Mouse (Mus musculus) G1E (cell line): ENCODE results near the gene Rragd. TPM values are rescaled to one million over a fixed set of nuclear protein-coding genes. Genes with fewer than 3 reads are reported as not detected.

ENCODE experiments used
- ATAC-seq: 2 replicates; pipeline ENCODE4 v1.8.0; 2016; ENCODE audit warnings: mild to moderate bottlenecking; ENCODE audit not compliant: insufficient number of reproducible peaks, poor library complexity, low FRiP score, severe bottlenecking; ENCODE audit errors: extremely low read depth
- DNase-seq: peaks from one replicate; pipeline ENCODE4 v3.0.0; 2012; ENCODE audit warnings: low spot score
- H3K27me3 ChIP-seq: 2 replicates; pipeline ENCODE4 v1.6.1; 2012; ENCODE audit warnings: mild to moderate bottlenecking, low read length, inconsistent platforms; ENCODE audit not compliant: insufficient read depth
- H3K36me3 ChIP-seq: replicated peaks from 2 replicates; pipeline ENCODE3; 2012; ENCODE audit warnings: mild to moderate bottlenecking, inconsistent platforms
- H3K4me1 ChIP-seq: 2 replicates; pipeline ENCODE4 v1.6.1; 2012; ENCODE audit warnings: low read depth, low read length, inconsistent platforms, mixed read lengths; ENCODE audit not compliant: insufficient read depth
- H3K4me3 ChIP-seq: 2 replicates; pipeline ENCODE4 v1.5.1; 2012; ENCODE audit warnings: low read depth, mild to moderate bottlenecking, inconsistent platforms, low read length, moderate library complexity, mixed read lengths
- H3K9me3 ChIP-seq: replicated peaks from 2 replicates; pipeline ENCODE4 v1.6.1; 2012; ENCODE audit warnings: inconsistent platforms
- CTCF ChIP-seq: IDR thresholded peaks from 2 replicates; pipeline ENCODE4 v1.5.1; 2012; ENCODE audit warnings: low read depth, low read length, inconsistent platforms, mixed read lengths
- GATA1 ChIP-seq: IDR thresholded peaks from 2 replicates; pipeline ENCODE4 v1.6.1; 2012; ENCODE audit warnings: borderline replicate concordance, low read length, inconsistent platforms, mixed read lengths
- GATA2 ChIP-seq: IDR thresholded peaks from 2 replicates; pipeline ENCODE4 v1.6.1; 2012; ENCODE audit warnings: low read depth, low read length, inconsistent platforms, borderline replicate concordance
- POLR2AphosphoS5 ChIP-seq: IDR thresholded peaks from 2 replicates; pipeline ENCODE4 v1.6.1; 2012; ENCODE audit warnings: low read depth, low read length, inconsistent platforms; ENCODE audit not compliant: insufficient replicate concordance
- TAL1 ChIP-seq: conservative IDR thresholded peaks from 2 replicates; pipeline ENCODE4 v1.6.1; 2012; ENCODE audit warnings: low read depth, low read length, inconsistent platforms, mixed read lengths
- polyA plus RNA-seq: library from polyadenylated mRNA; stranded (reverse); fragments of >175 nt; gene quantifications from 2 replicates; pipeline ENCODE4 v1.2.3, GENCODE M21; 2012
- total RNA-seq, 2 experiments: library from RNA; stranded (forward) in 1 of 2; stranded (reverse) in 1 of 2; fragments of 200-1000 nt in 1 of 2; fragments of >200 nt in 1 of 2; fragmentation: Nextera tagmentation in 1 of 2; gene quantifications; 2 replicates each; pipeline ENCODE4 v1.2.3; 2014 to 2017

The Rragd gene
- total RNA-seq (2014; fragmentation: Nextera tagmentation) (6.9 and 9.1 TPM in 2 replicates), total RNA-seq (2017) (38.4 and 44.3 TPM in 2 replicates), polyA plus RNA-seq (0.49 and 0.61 TPM in 2 replicates)

- peaks cover 58% of the 10 kb centered on the region for H3K4me1 ChIP-seq
- H3K4me3 ChIP-seq = peak within 1 kb of the TSS; percentile 79
- H3K9me3 ChIP-seq = no peaks in the 10 kb centered on the region
- H3K36me3 ChIP-seq = no peaks in the 10 kb centered on the region
- ATAC-seq (0 out of 2 replicates have a peak, but pooled peaks have one; percentile 2), DNase-seq (peak; percentile 20)
- TF ChIP-seq POLR2AphosphoS5 (no peak), TAL1 (no peak), GATA2 (no peak), GATA1 (no peak), CTCF (no peak)
- peaks cover 35% of the 10 kb centered on the region for H3K27me3 ChIP-seq
Measured at GRCm38 (mm10) chr4:32982716-32983175, at the start of gene Rragd. Gene Rragd (plus strand): TSS chr4:32983037.

DNA sequence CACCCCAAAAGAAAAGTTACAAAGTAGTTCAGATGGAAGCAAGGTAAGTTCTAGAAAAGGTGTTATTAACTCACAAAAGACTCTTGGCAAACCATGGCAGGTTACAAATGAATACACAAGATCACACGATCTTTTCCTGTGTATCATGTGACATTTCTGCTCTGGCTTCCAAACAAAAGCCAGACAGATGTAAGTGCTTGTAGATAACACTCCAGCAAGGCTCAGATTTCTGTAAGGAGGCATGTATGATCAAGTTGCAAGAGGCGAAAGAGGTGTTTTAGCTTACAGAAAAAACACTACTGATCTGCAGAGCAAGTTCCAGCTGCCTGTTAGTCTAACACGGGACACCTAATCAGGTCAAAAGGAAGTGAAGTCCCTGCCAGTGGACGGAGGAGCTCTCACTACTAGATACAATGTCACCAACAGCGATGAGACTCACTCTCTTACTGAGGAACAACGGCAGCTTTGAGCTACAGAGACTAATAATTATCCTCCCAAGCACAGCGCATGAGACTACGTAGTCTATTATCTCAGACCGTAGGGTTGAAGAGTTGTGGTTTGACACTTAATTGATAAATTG, 46.0 kb upstream of the Rragd start:
- Histone ChIP-seq H3K4me3 (no peak overlapping the region), H3K4me1 (peaks cover 11% of the 10 kb centered on the region; the same call in 1 of the 2 replicates), H3K9me3 (no peaks in the 10 kb centered on the region), H3K36me3 (no peaks in the 10 kb centered on the region), H3K27me3 (peaks cover 9% of the 10 kb centered on the region)
- TF ChIP-seq GATA2 (no peak), CTCF (no peak), POLR2AphosphoS5 (no peak), GATA1 (no peak), TAL1 (no peak)
- ATAC-seq (no peak), DNase-seq (no peak)

GRCm38 (mm10) chr4:32939521-32939920, 43.3 kb upstream of the Rragd start:
- no peak overlapping the region for H3K4me3 ChIP-seq
- no peaks in the 10 kb centered on the region for H3K36me3 ChIP-seq
- peaks cover 9% of the 10 kb centered on the region for H3K27me3 ChIP-seq
- H3K4me1 ChIP-seq = peaks cover 6% of the 10 kb centered on the region; the same call in 1 of the 2 replicates
- no peaks in the 10 kb centered on the region for H3K9me3 ChIP-seq
- ATAC-seq (no peak), DNase-seq (no peak)
- no peak for TF ChIP-seq TAL1
- no peak for TF ChIP-seq GATA1

- no peaks in the 10 kb centered on the region for H3K36me3 ChIP-seq
- DNase-seq (no peak), ATAC-seq (no peak)
- H3K9me3 ChIP-seq = no peaks in the 10 kb centered on the region
- H3K27me3 ChIP-seq = peaks cover 9% of the 10 kb centered on the region
- H3K4me1 ChIP-seq = peaks cover 6% of the 10 kb centered on the region; the same call in 1 of the 2 replicates
- no peak for TF ChIP-seq GATA2
- no peak for TF ChIP-seq CTCF
- TF ChIP-seq GATA1 = no peak
- no peak for TF ChIP-seq POLR2AphosphoS5
- no peak for TF ChIP-seq TAL1
- no peak overlapping the region for H3K4me3 ChIP-seq
Measured at GRCm38 (mm10) chr4:32939964-32940363, 42.9 kb upstream of the Rragd start.

- ATAC-seq (no peak), DNase-seq (no peak)
- TF ChIP-seq GATA1 = no peak
- TF ChIP-seq POLR2AphosphoS5 = no peak
- no peak for TF ChIP-seq GATA2
- no peak for TF ChIP-seq TAL1
- TF ChIP-seq CTCF = no peak
Measured at GRCm38 (mm10) chr4:32940984-32941383, 41.9 kb upstream of the Rragd start.

DNA sequence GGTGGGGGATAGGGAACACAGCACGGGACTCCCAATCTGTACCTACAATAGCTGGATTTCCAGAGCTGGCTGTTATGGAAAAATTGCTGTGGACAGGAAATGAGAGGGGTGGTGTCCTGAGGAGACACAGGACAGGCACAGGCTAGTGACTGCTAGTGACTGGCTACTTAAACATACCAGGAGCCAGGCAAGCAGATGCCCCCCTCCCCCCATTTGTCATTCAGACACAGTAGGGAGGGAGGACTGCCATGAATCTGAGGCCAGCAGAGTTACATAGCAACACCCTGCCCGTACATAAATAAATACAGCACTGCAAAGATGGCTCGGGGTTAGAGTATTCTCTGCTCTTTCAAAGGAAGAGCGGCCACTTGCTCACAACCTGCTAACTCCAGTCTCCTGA, 35.2 kb upstream of the Rragd start:
- H3K36me3 ChIP-seq = no peaks in the 10 kb centered on the region
- TF ChIP-seq TAL1 (no peak), GATA2 (no peak), POLR2AphosphoS5 (no peak)
- H3K9me3 ChIP-seq = no peaks in the 10 kb centered on the region
- peaks cover 30% of the 10 kb centered on the region for H3K27me3 ChIP-seq
- ATAC-seq (no peak), DNase-seq (no peak)
- H3K4me1 ChIP-seq = peaks cover 18% of the 10 kb centered on the region
- H3K4me3 ChIP-seq = no peak overlapping the region

More at GRCm38 (mm10) chr4:32940984-32941383, 41.9 kb upstream of the Rragd start:
- H3K9me3 ChIP-seq = no peaks in the 10 kb centered on the region
- peaks cover 6% of the 10 kb centered on the region; the same call in 1 of the 2 replicates for H3K4me1 ChIP-seq
- peaks cover 12% of the 10 kb centered on the region for H3K27me3 ChIP-seq
- no peak overlapping the region for H3K4me3 ChIP-seq
- no peaks in the 10 kb centered on the region for H3K36me3 ChIP-seq
